Mouse (Mus musculus) hindbrain, embryonic 11.5 days (tissue): ENCODE measurements around the gene Tppp3. TPM values are rescaled to one million over a fixed set of nuclear protein-coding genes. Genes with fewer than 3 reads are reported as not detected.

Experiments
- ATAC-seq: fragments of 200-750 bp; cut with Nextera tagmentation; 2 replicates; pipeline ENCODE4 v1.8.0; 2017; ENCODE audit warnings: mild to moderate bottlenecking, moderate TSS enrichment, moderate library complexity; ENCODE audit not compliant: low FRiP score
- DNase-seq: peaks from one replicate; pipeline ENCODE4 v3.0.0-alpha.2; 2015; ENCODE audit warnings: low spot score
- H3K27ac ChIP-seq: fragments of 300-500 bp; sonication (generic); 2 replicates; pipeline ENCODE4 v1.5.1; 2014; ENCODE audit warnings: mild to moderate bottlenecking, low read depth, low read length
- H3K27me3 ChIP-seq: fragments of 300-500 bp; sonication (generic); 2 replicates; pipeline ENCODE4 v1.6.1; 2014; ENCODE audit warnings: mild to moderate bottlenecking, low read length, moderate library complexity, mixed read lengths; ENCODE audit not compliant: control insufficient read depth, insufficient read depth
- H3K36me3 ChIP-seq: fragments of 300-500 bp; sonication (generic); 2 replicates; pipeline ENCODE4 v1.6.1; 2014; ENCODE audit warnings: mild to moderate bottlenecking, low read length, moderate library complexity, mixed read lengths; ENCODE audit not compliant: control insufficient read depth, insufficient read depth
- H3K4me1 ChIP-seq: fragments of 300-500 bp; sonication (generic); replicated peaks from 2 replicates; pipeline ENCODE4 v1.6.1; 2014; ENCODE audit warnings: low read length, mixed read lengths; ENCODE audit not compliant: control insufficient read depth, insufficient read depth
- H3K4me2 ChIP-seq: fragments of 300-500 bp; sonication (generic); replicated peaks from 2 replicates; pipeline ENCODE4 v1.6.1; 2014; ENCODE audit warnings: mild to moderate bottlenecking, low read depth, low read length
- H3K4me3 ChIP-seq: fragments of 300-500 bp; sonication (generic); 2 replicates; pipeline ENCODE4 v1.5.1; 2014; ENCODE audit warnings: low read depth, low read length
- H3K9ac ChIP-seq: fragments of 300-500 bp; sonication (generic); 2 replicates; pipeline ENCODE4 v1.6.1; 2014; ENCODE audit warnings: low read depth, low read length
- H3K9me3 ChIP-seq: fragments of 300-500 bp; sonication (generic); 2 replicates; pipeline ENCODE4 v1.6.1; 2016; ENCODE audit warnings: low read length; ENCODE audit not compliant: control insufficient read depth
- WGBS: fragments of 180-500 bp; shearing (Covaris S2); extraction: QIAGEN DNeasy Blood & Tissue Kit; methylation state at CpG from one replicate; pipeline ENCODE4 v1.1.7; 2014; 5-methylcytosine and 5-hydroxymethylcytosine counted together
- polyA plus RNA-seq: library from polyadenylated mRNA; unstranded; fragments of >200 nt; fragmentation: Nextera tagmentation; extraction: Ambion mirVana; gene quantifications from 2 replicates; pipeline ENCODE4 v1.2.1, GENCODE M21; 2014

Tppp3 gene
- polyA plus RNA-seq, 1 experiment from 2014 or later, result 218 TPM

- Histone ChIP-seq H3K4me3 (no peak overlapping the region), H3K9ac (no peak overlapping the region), H3K27ac (no peak overlapping the region), H3K9me3 (no peaks in the 10 kb centered on the region), H3K27me3 (peaks cover 2% of the 10 kb centered on the region; the same call in 1 of the 2 replicates), H3K36me3 (no peaks in the 10 kb centered on the region), H3K4me1 (peaks cover 5% of the 10 kb centered on the region), H3K4me2 (no peak overlapping the region)
- WGBS, result 87% methylated on average over 6 of the region's 6 CpGs
- no peak for DNase-seq
- ATAC-seq, result no peak
Observed at GRCm38 (mm10) chr8:105514194-105514593, 42.9 kb upstream of the Tppp3 start.

- Histone ChIP-seq H3K27ac (no peak overlapping the region), H3K9me3 (no peaks in the 10 kb centered on the region), H3K9ac (no peak overlapping the region), H3K4me3 (no peak overlapping the region), H3K27me3 (no peaks in the 10 kb centered on the region), H3K4me1 (no peaks in the 10 kb centered on the region), H3K36me3 (no peaks in the 10 kb centered on the region), H3K4me2 (no peak overlapping the region)
- no peak for ATAC-seq
- WGBS, result 55% methylated on average over 12 of the region's 12 CpGs
- no peak for DNase-seq
Observed at GRCm38 (mm10) chr8:105509997-105510735, 38.8 kb upstream of the Tppp3 start.

- no peak overlapping the region for H3K4me2 ChIP-seq
- ATAC-seq (no peak), DNase-seq (no peak)
- H3K27me3 ChIP-seq, result no peaks in the 10 kb centered on the region
- no peaks in the 10 kb centered on the region for H3K36me3 ChIP-seq
- 54% methylated on average over 1 of the region's 2 CpGs for WGBS
- 0 out of 2 replicates have a peak overlapping the region, but pooled peaks have one; percentile 24 for H3K9ac ChIP-seq
- H3K4me1 ChIP-seq, result no peaks in the 10 kb centered on the region
- no peak overlapping the region for H3K4me3 ChIP-seq
- no peaks in the 10 kb centered on the region for H3K9me3 ChIP-seq
- no peak overlapping the region for H3K27ac ChIP-seq
Observed at GRCm38 (mm10) chr8:105508758-105509157, 37.4 kb upstream of the Tppp3 start.

GRCm38 (mm10) chr8:105506977-105507376 is 35.7 kb upstream of the Tppp3 start:
- Histone ChIP-seq H3K9ac (no peak overlapping the region), H3K4me3 (no peak overlapping the region), H3K27ac (no peak overlapping the region), H3K4me1 (no peaks in the 10 kb centered on the region), H3K36me3 (no peaks in the 10 kb centered on the region), H3K9me3 (no peaks in the 10 kb centered on the region), H3K27me3 (no peaks in the 10 kb centered on the region), H3K4me2 (no peak overlapping the region)
- DNase-seq (no peak), ATAC-seq (no peak)
- WGBS, result 86% methylated on average over 6 of the region's 6 CpGs

GRCm38 (mm10) chr8:105504617-105505016 is 33.3 kb upstream of the Tppp3 start:
- DNase-seq (no peak), ATAC-seq (no peak)
- no peak overlapping the region for H3K9ac ChIP-seq
- no peaks in the 10 kb centered on the region for H3K27me3 ChIP-seq
- no peaks in the 10 kb centered on the region for H3K4me1 ChIP-seq
- H3K4me2 ChIP-seq, result no peak overlapping the region
- H3K9me3 ChIP-seq, result no peaks in the 10 kb centered on the region
- H3K36me3 ChIP-seq, result no peaks in the 10 kb centered on the region
- H3K4me3 ChIP-seq, result no peak overlapping the region
- H3K27ac ChIP-seq, result no peak overlapping the region
- 90% methylated on average over 3 of the region's 3 CpGs for WGBS

- WGBS, result 69% methylated on average over 12 of the region's 12 CpGs
- Histone ChIP-seq H3K9ac (no peak overlapping the region), H3K9me3 (no peaks in the 10 kb centered on the region)
Observed at GRCm38 (mm10) chr8:105499787-105500186, 28.5 kb upstream of the Tppp3 start.

GRCm38 (mm10) chr8:105496439-105497180 is 25.3 kb upstream of the Tppp3 start, which contains the start of gene Zdhhc1:
Gene Zdhhc1, minus strand, starts transcription at chr8:105496902.
- Histone ChIP-seq H3K4me2 (peak within 1 kb of the TSS; percentile 94), H3K9ac (peak within 1 kb of the TSS; percentile 85), H3K4me1 (peaks cover 4% of the 10 kb centered on the region; the same call in 1 of the 2 replicates), H3K4me3 (peak within 1 kb of the TSS; percentile 88), H3K27me3 (no peaks in the 10 kb centered on the region), H3K36me3 (no peaks in the 10 kb centered on the region), H3K9me3 (no peaks in the 10 kb centered on the region), H3K27ac (peak within 1 kb of the TSS; percentile 43; the same call in 1 of the 2 replicates)
- under 1% methylated on average over 58 of the region's 68 CpGs for WGBS
- ATAC-seq (peak; percentile 93), DNase-seq (peak; percentile 94)

More at GRCm38 (mm10) chr8:105499787-105500186, 28.5 kb upstream of the Tppp3 start:
- DNase-seq (no peak), ATAC-seq (no peak)
- Histone ChIP-seq H3K27me3 (no peaks in the 10 kb centered on the region), H3K4me2 (no peak overlapping the region), H3K27ac (no peak overlapping the region), H3K36me3 (no peaks in the 10 kb centered on the region), H3K4me1 (peaks cover 4% of the 10 kb centered on the region; the same call in 1 of the 2 replicates), H3K4me3 (no peak overlapping the region)

- DNase-seq (peak; percentile 22), ATAC-seq (no peak)
- Histone ChIP-seq H3K4me1 (peaks cover 4% of the 10 kb centered on the region; the same call in 1 of the 2 replicates), H3K4me2 (peak overlapping the region; percentile 94), H3K36me3 (no peaks in the 10 kb centered on the region), H3K4me3 (peak overlapping the region; percentile 88), H3K27ac (no peak overlapping the region), H3K9me3 (no peaks in the 10 kb centered on the region), H3K27me3 (no peaks in the 10 kb centered on the region), H3K9ac (peak overlapping the region; percentile 85)
- 42% methylated on average over 17 of the region's 17 CpGs for WGBS
Observed at GRCm38 (mm10) chr8:105495350-105496302, 24.3 kb upstream of the Tppp3 start.
